Mouse (Mus musculus): Measurements from ENCODE around the gene Pik3r5. TPM values are rescaled to one million over a fixed set of nuclear protein-coding genes. Genes with fewer than 3 reads are reported as not detected.

The Pik3r5 gene
- 5.7 TPM for polyA plus RNA-seq (2021)

DNA sequence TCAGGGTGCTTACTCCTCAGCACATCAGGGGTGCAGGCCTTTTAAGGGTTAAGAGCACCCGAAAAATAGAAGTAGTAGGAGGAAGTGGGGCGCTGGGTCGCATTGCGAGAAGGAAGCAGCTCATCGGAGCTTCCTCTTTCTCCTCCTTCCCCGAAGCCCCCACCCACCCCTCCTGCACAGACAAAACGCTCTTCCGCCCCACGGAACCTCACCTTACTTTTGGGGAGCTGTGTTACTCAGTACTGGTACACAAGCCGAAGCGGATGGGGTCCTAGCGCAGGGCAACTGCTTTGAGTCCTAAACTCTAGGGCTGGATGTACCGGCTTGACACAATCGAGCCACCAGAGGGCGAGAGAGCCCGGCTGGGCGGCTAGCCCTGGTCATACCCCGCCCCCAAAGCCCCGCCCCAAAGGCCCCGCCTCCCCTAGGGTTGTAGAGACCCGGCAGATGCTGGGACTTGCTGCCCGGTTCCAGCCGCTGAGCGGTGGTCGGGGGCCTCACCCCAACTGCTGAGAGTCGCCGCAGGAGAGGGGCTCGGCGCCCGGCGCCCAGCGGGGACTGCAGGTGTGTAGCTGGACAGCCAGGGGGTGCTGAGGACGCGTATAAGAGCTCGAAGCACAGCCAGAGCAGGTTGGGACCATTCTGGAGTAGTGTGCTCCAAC lies at the start of gene Pik3r5:
TSS of gene Pik3r5 (plus strand) at position 423 of the 662 bp plus-strand sequence.
- TF ChIP-seq CTCF (IDR thresholded peaks at IDR 0.05): peak; percentile 84
- DNase-seq (ENCODE audit: low read depth, low spot score): peak; percentile 12
- ATAC-seq: peak; percentile 82
- CTCF ChIA-PET: interaction anchor here (0.9 to 2.4 kb wide), 7 partner anchors 23 to 117 kb away, joined by 3 to 11 read pairs (median 5); no protein-coding TSS in a partner anchor
- in situ Hi-C loops (cut with MboI; ENCODE audit: low pct_unique_long_range_greater_than_20kb): no loop called here
- POLR2A ChIA-PET: no interaction called here
- no peaks in the 10 kb centered on the region for H3K27me3 ChIP-seq

GRCm38 (mm10) chr11:68383519-68383918 lies 48.4 kb upstream of the Pik3r5 start:
- no peaks in the 10 kb centered on the region for H3K27me3 ChIP-seq
- TF ChIP-seq CTCF (IDR thresholded peaks at IDR 0.05): no peak
- DNase-seq (ENCODE audit: low read depth, low spot score) (no peak), ATAC-seq (no peak)
- POLR2A ChIA-PET: no interaction called here
- CTCF ChIA-PET: no interaction called here
- in situ Hi-C loops (cut with MboI; ENCODE audit: low pct_unique_long_range_greater_than_20kb): no loop called here

DNA sequence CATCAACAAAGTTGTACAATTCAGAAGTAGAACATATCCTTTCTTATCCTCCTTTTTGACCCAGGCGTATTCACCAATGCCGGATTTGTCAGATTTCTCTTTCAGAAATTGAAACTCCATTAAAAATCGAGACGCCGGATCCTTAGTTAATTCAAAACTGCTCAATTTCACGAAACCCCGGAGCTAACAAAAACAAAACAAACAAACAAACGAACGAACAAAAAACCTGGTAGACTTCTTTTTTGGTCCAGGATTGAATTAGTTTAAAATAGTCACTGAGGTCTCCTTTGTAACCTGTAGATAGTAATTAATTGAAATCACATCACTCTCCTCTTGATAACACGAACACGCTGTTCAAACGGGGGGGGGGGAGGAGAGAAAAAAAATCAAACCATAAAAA lies 47.8 kb upstream of the Pik3r5 start:
- ChIA-PET CTCF (no interaction called here), POLR2A (no interaction called here)
- no peaks in the 10 kb centered on the region for H3K27me3 ChIP-seq
- TF ChIP-seq CTCF (IDR thresholded peaks at IDR 0.05): no peak
- DNase-seq (ENCODE audit: low read depth, low spot score) (no peak), ATAC-seq (no peak)
- in situ Hi-C loops (cut with MboI; ENCODE audit: low pct_unique_long_range_greater_than_20kb): no loop called here

DNA sequence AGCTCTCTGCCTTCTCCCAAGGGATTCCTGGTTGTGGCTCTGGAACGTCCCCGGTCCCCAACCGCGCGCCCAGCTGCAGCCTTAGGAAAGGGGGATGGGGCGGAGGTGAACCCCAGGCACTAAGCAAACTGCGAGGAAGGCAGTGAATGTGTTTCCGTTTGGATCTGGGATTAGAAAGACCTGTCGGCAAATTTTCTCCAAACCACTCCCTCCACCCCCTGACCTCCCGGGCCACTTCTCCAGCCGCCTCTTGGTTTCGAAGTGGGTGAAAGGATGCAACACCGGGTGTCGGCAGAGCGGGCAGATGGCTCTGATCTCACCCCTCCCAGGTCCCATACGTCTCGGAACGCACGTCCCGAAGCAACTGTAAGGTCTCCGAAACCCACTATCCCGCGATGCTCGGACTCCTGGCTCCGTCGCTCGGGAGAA lies 47.3 kb upstream of the Pik3r5 start:
- no peaks in the 10 kb centered on the region for H3K27me3 ChIP-seq
- in situ Hi-C loops (cut with MboI; ENCODE audit: low pct_unique_long_range_greater_than_20kb): no loop called here
- ChIA-PET CTCF (no interaction called here), POLR2A (no interaction called here)
- ATAC-seq (no peak), DNase-seq (ENCODE audit: low read depth, low spot score) (no peak)
- no peak for TF ChIP-seq CTCF (IDR thresholded peaks at IDR 0.05)

GRCm38 (mm10) chr11:68385021-68385821 lies 46.7 kb upstream of the Pik3r5 start:
- POLR2A ChIA-PET: no interaction called here
- DNase-seq (ENCODE audit: low read depth, low spot score) (no peak), ATAC-seq (no peak)
- no peak for TF ChIP-seq CTCF (IDR thresholded peaks at IDR 0.05)
- in situ Hi-C loops (cut with MboI; ENCODE audit: low pct_unique_long_range_greater_than_20kb): no loop called here
- H3K27me3 ChIP-seq: no peaks in the 10 kb centered on the region
- CTCF ChIA-PET: no interaction called here

GRCm38 (mm10) chr11:68385921-68386588 lies 45.9 kb upstream of the Pik3r5 start:
- peak; percentile 51 for ATAC-seq
- ChIA-PET CTCF (interaction anchor here (2.0 kb wide), 1 partner anchor 22 kb away, joined by 6 read pairs; no protein-coding TSS in a partner anchor), POLR2A (interaction anchor here (0.6 to 1.0 kb wide), 3 partner anchors 72 to 270 kb away, joined by 3 read pairs; no protein-coding TSS in a partner anchor)
- in situ Hi-C loops (cut with MboI; ENCODE audit: low pct_unique_long_range_greater_than_20kb): no loop called here
- no peak for DNase-seq (ENCODE audit: low read depth, low spot score)
- H3K27me3 ChIP-seq: no peaks in the 10 kb centered on the region
- TF ChIP-seq CTCF (IDR thresholded peaks at IDR 0.05): no peak

DNA sequence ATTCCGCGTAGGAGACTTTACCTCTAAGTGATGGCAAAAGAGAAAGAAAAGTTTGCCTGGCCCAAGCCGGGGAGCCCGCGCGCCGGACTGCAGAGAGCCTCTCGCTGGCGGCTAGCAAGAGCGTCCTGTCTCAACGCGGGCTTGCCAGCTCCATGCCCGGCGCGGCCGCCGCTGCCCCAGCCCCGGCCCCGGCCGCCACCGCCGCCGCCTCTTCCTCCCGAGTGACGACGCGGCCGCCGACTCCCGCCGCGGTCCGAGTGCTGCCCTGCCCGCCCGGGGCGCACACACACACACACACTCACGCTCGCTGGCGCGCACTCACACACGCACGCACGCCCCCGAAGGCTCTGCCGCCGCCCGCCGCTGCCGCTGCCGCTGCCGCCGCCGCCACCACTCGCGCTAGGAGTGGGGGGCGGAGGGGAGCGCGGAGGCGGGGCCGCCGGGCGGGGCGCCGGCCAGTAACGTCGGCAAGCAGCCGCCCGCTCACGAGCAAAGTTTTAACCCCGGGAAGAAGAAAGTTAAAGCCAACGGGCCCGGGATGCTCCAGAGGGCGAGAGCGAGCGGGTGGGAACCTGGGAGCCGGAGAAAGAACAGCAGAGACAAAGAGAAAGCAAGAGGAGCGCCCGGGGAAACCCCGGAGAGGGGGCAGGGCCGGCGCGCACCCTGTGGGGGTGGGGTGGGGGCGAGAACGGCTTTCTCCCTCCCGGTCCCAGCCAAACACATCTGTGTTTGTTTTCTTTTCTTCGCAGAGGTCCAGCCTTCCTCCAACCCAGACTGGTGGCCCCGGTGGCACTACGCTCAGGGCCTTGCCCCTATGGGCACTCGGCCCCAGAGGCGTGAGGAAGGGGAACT lies 45.1 kb upstream of the Pik3r5 start:
- ChIA-PET CTCF (interaction anchor here (2.0 kb wide), 1 partner anchor 21 kb away, joined by 6 read pairs; no protein-coding TSS in a partner anchor), POLR2A (interaction anchor here (0.7 to 1.0 kb wide), 2 partner anchors 73 to 211 kb away, joined by 3 read pairs; no protein-coding TSS in a partner anchor)
- ATAC-seq (peak; percentile 64), DNase-seq (ENCODE audit: low read depth, low spot score) (no peak)
- H3K27me3 ChIP-seq: no peaks in the 10 kb centered on the region
- no peak for TF ChIP-seq CTCF (IDR thresholded peaks at IDR 0.05)
- in situ Hi-C loops (cut with MboI; ENCODE audit: low pct_unique_long_range_greater_than_20kb): no loop called here

DNA sequence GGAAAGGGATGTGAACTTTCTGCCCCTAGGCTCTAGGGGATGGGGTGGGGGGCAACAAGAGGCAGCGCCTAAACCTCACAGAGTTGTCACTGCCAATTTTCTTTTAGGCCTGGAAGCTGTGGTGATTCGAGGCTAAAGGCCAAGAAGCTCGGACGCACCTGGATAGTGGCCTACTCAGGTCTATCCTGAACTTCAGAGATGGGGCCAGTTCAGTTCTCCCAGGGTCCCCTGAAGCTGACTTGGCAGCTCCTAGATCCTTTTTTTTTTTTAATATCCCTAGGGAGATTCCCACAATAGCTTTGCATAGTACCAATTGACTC lies 44.5 kb upstream of the Pik3r5 start:
- CTCF ChIA-PET: interaction anchor here (2.0 kb wide), 1 partner anchor 21 kb away, joined by 6 read pairs; no protein-coding TSS in a partner anchor
- TF ChIP-seq CTCF (IDR thresholded peaks at IDR 0.05): no peak
- DNase-seq (ENCODE audit: low read depth, low spot score) (no peak), ATAC-seq (no peak)
- in situ Hi-C loops (cut with MboI; ENCODE audit: low pct_unique_long_range_greater_than_20kb): no loop called here
- H3K27me3 ChIP-seq: no peaks in the 10 kb centered on the region
- POLR2A ChIA-PET: interaction anchor here (0.7 kb wide), 1 partner anchor 304 kb away, joined by 3 read pairs; no protein-coding TSS in a partner anchor

- no peak for ATAC-seq
- POLR2A ChIA-PET: interaction anchor here (0.7 kb wide), 1 partner anchor 304 kb away, joined by 3 read pairs; no protein-coding TSS in a partner anchor
- CTCF ChIA-PET: interaction anchor here (2.0 kb wide), 1 partner anchor 20 kb away, joined by 6 read pairs; no protein-coding TSS in a partner anchor
Measured at GRCm38 (mm10) chr11:68387971-68388654, 43.8 kb upstream of the Pik3r5 start.

More at GRCm38 (mm10) chr11:68387971-68388654, 43.8 kb upstream of the Pik3r5 start:
- no peaks in the 10 kb centered on the region for H3K27me3 ChIP-seq
- no peak for DNase-seq (ENCODE audit: low read depth, low spot score)
- in situ Hi-C loops (cut with MboI; ENCODE audit: low pct_unique_long_range_greater_than_20kb): no loop called here
- TF ChIP-seq CTCF (IDR thresholded peaks at IDR 0.05): no peak

Measured in Patski (cell line).